Mouse (Mus musculus) embryo, embryonic 10 days (tissue): ENCODE measurements around the gene Hist1h4m.
"Not testable (repeated sequence)": the region's sequence is repeated elsewhere in the genome, so short reads cannot be mapped to it uniquely, and the experiment has no call there.

ENCODE experiments used
- DNase-seq: peaks from one replicate; pipeline ENCODE4 v3.0.0-alpha.2; 2015; ENCODE audit warnings: low spot score

Hist1h4m gene

GRCm38 (mm10) chr13:21811539-21811938 is at the start of gene Hist1h4m:
TSS of gene Hist1h4m (plus strand) at chr13:21811746.
- DNase-seq = not testable (repeated sequence)

- peak; percentile 94 for DNase-seq
Measured at GRCm38 (mm10) chr13:21778814-21779766, 32.5 kb upstream of the Hist1h4m start.

- peak; percentile 90 for DNase-seq
Measured at GRCm38 (mm10) chr13:21779767-21780731, 31.5 kb upstream of the Hist1h4m start, which contains the start of gene Hist1h1b. TSS of gene Hist1h1b (minus strand) at chr13:21780625.

GRCm38 (mm10) chr13:21781021-21781555 is 30.5 kb upstream of the Hist1h4m start:
- DNase-seq = peak; percentile 18

GRCm38 (mm10) chr13:21781639-21782038 is 29.9 kb upstream of the Hist1h4m start:
- DNase-seq = peak; percentile 10

GRCm38 (mm10) chr13:21782361-21783254 is 28.9 kb upstream of the Hist1h4m start:
- peak; percentile 75 for DNase-seq

- peak; percentile 88 for DNase-seq
Measured at GRCm38 (mm10) chr13:21783255-21783617, 28.3 kb upstream of the Hist1h4m start, which contains the start of gene Hist1h3i. TSS of gene Hist1h3i (minus strand) at chr13:21783370.

GRCm38 (mm10) chr13:21783734-21784161 is 27.8 kb upstream of the Hist1h4m start:
- peak; percentile 68 for DNase-seq

- peak; percentile 42 for DNase-seq
Measured at GRCm38 (mm10) chr13:21784311-21784710, 27.2 kb upstream of the Hist1h4m start.

GRCm38 (mm10) chr13:21786189-21786898 is 25.2 kb upstream of the Hist1h4m start:
- peak; percentile 73 for DNase-seq

GRCm38 (mm10) chr13:21786899-21787629 is 24.5 kb upstream of the Hist1h4m start, which contains the start of the genes Hist1h2an and Hist1h2bp:
TSS of gene Hist1h2an (minus strand) at chr13:21787218.
TSS of gene Hist1h2bp (plus strand) at chr13:21787461.
- peak; percentile 96 for DNase-seq

GRCm38 (mm10) chr13:21787760-21788593 is 23.6 kb upstream of the Hist1h4m start:
- DNase-seq = peak; percentile 70

- DNase-seq = peak; percentile 4
Measured at GRCm38 (mm10) chr13:21789925-21790324, 21.6 kb upstream of the Hist1h4m start.

- DNase-seq = peak; percentile 28
Measured at GRCm38 (mm10) chr13:21790601-21791283, 20.8 kb upstream of the Hist1h4m start.

- peak; percentile 3 for DNase-seq
Measured at GRCm38 (mm10) chr13:21795584-21795983, 16.0 kb upstream of the Hist1h4m start.

- not testable (repeated sequence) for DNase-seq
Measured at GRCm38 (mm10) chr13:21797163-21797562, 14.4 kb upstream of the Hist1h4m start.

- not testable (repeated sequence) for DNase-seq
Measured at GRCm38 (mm10) chr13:21803058-21803457, 8.5 kb upstream of the Hist1h4m start.

GRCm38 (mm10) chr13:21810073-21810472 is 1.5 kb upstream of the Hist1h4m start, which contains the start of the genes Hist1h2bq and Hist1h2ao:
TSS of gene Hist1h2bq (minus strand) at chr13:21810197.
TSS of gene Hist1h2ao (plus strand) at chr13:21810465.
- not testable (repeated sequence) for DNase-seq
